Mouse (Mus musculus) naive thymus-derived CD4-positive, alpha-beta T cell, adult 2 months (primary cell): Measurements from ENCODE around the gene Ptch2.

Experiments used
- DNase-seq: peaks from one replicate; pipeline ENCODE4 v3.0.0-alpha.2; 2011; ENCODE audit warnings: low read depth

Gene Ptch2

GRCm38 (mm10) chr4:117155020-117155791 lies 59.3 kb downstream of the Ptch2 start:
- no peak for DNase-seq

GRCm38 (mm10) chr4:117155792-117156355 lies 60.0 kb downstream of the Ptch2 start, which contains the start of gene Rps8:
Gene Rps8 (minus strand): TSS chr4:117156243.
- DNase-seq = peak; percentile 88

DNA sequence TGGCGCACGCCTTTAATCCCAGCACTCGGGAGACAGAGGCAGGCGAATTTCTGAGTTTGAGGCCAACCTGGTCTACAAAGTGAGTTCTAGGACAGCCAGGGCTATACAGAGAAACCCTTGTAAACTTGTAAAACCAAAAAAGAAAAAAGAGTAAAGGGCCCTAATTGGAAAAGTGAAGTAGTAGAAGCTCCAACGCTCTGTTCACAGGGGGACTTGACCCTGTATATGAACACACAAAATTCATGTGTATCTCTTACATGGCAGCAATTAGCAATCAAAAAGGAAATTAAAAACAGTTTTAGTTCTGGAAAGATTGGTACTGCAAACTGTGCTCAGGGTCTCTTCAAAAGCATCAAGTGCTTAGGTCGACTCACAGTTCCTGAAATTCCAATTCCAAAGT lies 60.5 kb downstream of the Ptch2 start:
- DNase-seq = no peak

DNA sequence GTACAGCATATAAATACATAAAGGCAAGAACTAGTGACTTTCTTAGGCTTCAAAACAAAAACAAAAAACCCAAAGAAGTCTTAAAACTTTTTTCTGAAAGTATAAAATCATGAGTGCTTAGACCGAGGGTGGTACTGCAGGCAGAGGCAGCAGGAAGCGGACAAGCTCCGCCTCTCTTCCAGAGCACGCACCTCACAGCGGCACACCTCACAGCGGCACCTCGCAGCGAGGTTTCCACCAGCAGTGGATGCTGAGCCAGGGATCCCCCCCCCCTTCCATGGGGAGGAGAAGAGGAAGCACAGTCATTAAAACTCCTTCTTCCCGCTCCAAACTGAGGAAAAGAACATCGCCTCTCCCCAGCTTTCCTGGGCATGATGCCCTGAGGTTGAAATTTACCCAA lies 63.8 kb downstream of the Ptch2 start:
- no peak for DNase-seq

- no peak for DNase-seq
Measured at GRCm38 (mm10) chr4:117161183-117161582, 65.3 kb downstream of the Ptch2 start.
